Mouse (Mus musculus): ENCODE data around the gene Itpr2. TPM values are rescaled to one million over a fixed set of nuclear protein-coding genes. Genes with fewer than 3 reads are reported as not detected.

The Itpr2 gene
- polyA plus RNA-seq, 1 experiment = 0.14 TPM

GRCm38 (mm10) chr6:146464014-146464644, 37.9 kb downstream of the Itpr2 start:
- Histone ChIP-seq H3K9me3 (ENCODE audit: control insufficient read depth, low read length) (peaks cover 13% of the 10 kb centered on the region), H3K36me3 (ENCODE audit: control insufficient read depth) (no peaks in the 10 kb centered on the region; the same call in 1 of the 2 replicates), H3K4me1 (ENCODE audit: control insufficient read depth) (peaks cover 32% of the 10 kb centered on the region), H3K27me3 (ENCODE audit: control insufficient read depth) (no peaks in the 10 kb centered on the region), H3K4me3 (replicated peaks) (no peak overlapping the region)
- TF ChIP-seq TAL1 (IDR thresholded peaks at IDR 0.05; ENCODE audit: low read length) = no peak
- no peak for TF ChIP-seq GATA1 (IDR thresholded peaks at IDR 0.05; ENCODE audit: low read length)

- Histone ChIP-seq H3K36me3 (ENCODE audit: control insufficient read depth) (peaks cover 2% of the 10 kb centered on the region), H3K27me3 (ENCODE audit: control insufficient read depth) (no peaks in the 10 kb centered on the region), H3K4me3 (replicated peaks) (no peak overlapping the region), H3K9me3 (ENCODE audit: control insufficient read depth, low read length) (peaks cover 9% of the 10 kb centered on the region; the same call in 1 of the 2 replicates), H3K4me1 (ENCODE audit: control insufficient read depth) (peaks cover 57% of the 10 kb centered on the region)
- no peak for TF ChIP-seq TAL1 (IDR thresholded peaks at IDR 0.05; ENCODE audit: low read length)
- no peak for TF ChIP-seq GATA1 (IDR thresholded peaks at IDR 0.05; ENCODE audit: low read length)
Observed at GRCm38 (mm10) chr6:146460936-146461335, 41.1 kb downstream of the Itpr2 start.

- Histone ChIP-seq H3K27me3 (ENCODE audit: control insufficient read depth) (no peaks in the 10 kb centered on the region), H3K36me3 (ENCODE audit: control insufficient read depth) (peaks cover 8% of the 10 kb centered on the region), H3K4me1 (ENCODE audit: control insufficient read depth) (peaks cover 65% of the 10 kb centered on the region)
Observed at GRCm38 (mm10) chr6:146458436-146458835, 43.6 kb downstream of the Itpr2 start.

GRCm38 (mm10) chr6:146456741-146457140, 45.3 kb downstream of the Itpr2 start:
- Histone ChIP-seq H3K36me3 (ENCODE audit: control insufficient read depth) (peaks cover 8% of the 10 kb centered on the region), H3K27me3 (ENCODE audit: control insufficient read depth) (no peaks in the 10 kb centered on the region), H3K4me3 (replicated peaks) (no peak overlapping the region), H3K9me3 (ENCODE audit: control insufficient read depth, low read length) (no peaks in the 10 kb centered on the region), H3K4me1 (ENCODE audit: control insufficient read depth) (peaks cover 70% of the 10 kb centered on the region)
- no peak for TF ChIP-seq TAL1 (IDR thresholded peaks at IDR 0.05; ENCODE audit: low read length)
- TF ChIP-seq GATA1 (IDR thresholded peaks at IDR 0.05; ENCODE audit: low read length) = no peak

More at GRCm38 (mm10) chr6:146458436-146458835, 43.6 kb downstream of the Itpr2 start:
- H3K4me3 ChIP-seq (replicated peaks) = no peak overlapping the region
- TF ChIP-seq GATA1 (IDR thresholded peaks at IDR 0.05; ENCODE audit: low read length) (no peak), TAL1 (IDR thresholded peaks at IDR 0.05; ENCODE audit: low read length) (no peak)
- H3K9me3 ChIP-seq (ENCODE audit: control insufficient read depth, low read length) = no peaks in the 10 kb centered on the region

GRCm38 (mm10) chr6:146454520-146455511, 47.2 kb downstream of the Itpr2 start:
- peaks cover 8% of the 10 kb centered on the region for H3K36me3 ChIP-seq (ENCODE audit: control insufficient read depth)
- no peaks in the 10 kb centered on the region for H3K27me3 ChIP-seq (ENCODE audit: control insufficient read depth)
- TF ChIP-seq TAL1 (IDR thresholded peaks at IDR 0.05; ENCODE audit: low read length) = peak; percentile 62
- peak; percentile 59 for TF ChIP-seq GATA1 (IDR thresholded peaks at IDR 0.05; ENCODE audit: low read length)
- H3K4me3 ChIP-seq (replicated peaks) = peak overlapping the region; percentile 50
- H3K9me3 ChIP-seq (ENCODE audit: control insufficient read depth, low read length) = peaks cover 2% of the 10 kb centered on the region
- peaks cover 67% of the 10 kb centered on the region for H3K4me1 ChIP-seq (ENCODE audit: control insufficient read depth)

GRCm38 (mm10) chr6:146452474-146452873, 49.5 kb downstream of the Itpr2 start:
- H3K4me1 ChIP-seq (ENCODE audit: control insufficient read depth) = peaks cover 53% of the 10 kb centered on the region
- no peak overlapping the region for H3K4me3 ChIP-seq (replicated peaks)
- peaks cover 8% of the 10 kb centered on the region for H3K36me3 ChIP-seq (ENCODE audit: control insufficient read depth)
- no peaks in the 10 kb centered on the region for H3K27me3 ChIP-seq (ENCODE audit: control insufficient read depth)
- TF ChIP-seq GATA1 (IDR thresholded peaks at IDR 0.05; ENCODE audit: low read length) (no peak), TAL1 (IDR thresholded peaks at IDR 0.05; ENCODE audit: low read length) (no peak)
- peaks cover 2% of the 10 kb centered on the region for H3K9me3 ChIP-seq (ENCODE audit: control insufficient read depth, low read length)

- no peaks in the 10 kb centered on the region; the same call in 1 of the 2 replicates for H3K27me3 ChIP-seq (ENCODE audit: control insufficient read depth)
- no peaks in the 10 kb centered on the region; the same call in 1 of the 2 replicates for H3K36me3 ChIP-seq (ENCODE audit: control insufficient read depth)
- H3K4me1 ChIP-seq (ENCODE audit: control insufficient read depth) = peaks cover 2% of the 10 kb centered on the region
- TF ChIP-seq GATA1 (IDR thresholded peaks at IDR 0.05; ENCODE audit: low read length) (no peak), TAL1 (IDR thresholded peaks at IDR 0.05; ENCODE audit: low read length) (no peak)
- peaks cover 2% of the 10 kb centered on the region for H3K9me3 ChIP-seq (ENCODE audit: control insufficient read depth, low read length)
- no peak overlapping the region for H3K4me3 ChIP-seq (replicated peaks)
Observed at GRCm38 (mm10) chr6:146446032-146446704, 55.9 kb downstream of the Itpr2 start.

- Histone ChIP-seq H3K27me3 (ENCODE audit: control insufficient read depth) (peaks cover 9% of the 10 kb centered on the region), H3K4me1 (ENCODE audit: control insufficient read depth) (0 out of 2 replicates have a peak, but pooled peaks cover 3% of the 10 kb centered on the region), H3K36me3 (ENCODE audit: control insufficient read depth) (no peaks in the 10 kb centered on the region), H3K4me3 (replicated peaks) (no peak overlapping the region), H3K9me3 (ENCODE audit: control insufficient read depth, low read length) (no peaks in the 10 kb centered on the region)
- no peak for TF ChIP-seq GATA1 (IDR thresholded peaks at IDR 0.05; ENCODE audit: low read length)
- no peak for TF ChIP-seq TAL1 (IDR thresholded peaks at IDR 0.05; ENCODE audit: low read length)
Observed at GRCm38 (mm10) chr6:146439826-146440225, 62.2 kb downstream of the Itpr2 start.
